Mouse (Mus musculus): ENCODE data around the gene C5ar1.
"Not testable (repeated sequence)": the region's sequence is repeated elsewhere in the genome, so short reads cannot be mapped to it uniquely, and the experiment has no call there.

Gene C5ar1

DNA sequence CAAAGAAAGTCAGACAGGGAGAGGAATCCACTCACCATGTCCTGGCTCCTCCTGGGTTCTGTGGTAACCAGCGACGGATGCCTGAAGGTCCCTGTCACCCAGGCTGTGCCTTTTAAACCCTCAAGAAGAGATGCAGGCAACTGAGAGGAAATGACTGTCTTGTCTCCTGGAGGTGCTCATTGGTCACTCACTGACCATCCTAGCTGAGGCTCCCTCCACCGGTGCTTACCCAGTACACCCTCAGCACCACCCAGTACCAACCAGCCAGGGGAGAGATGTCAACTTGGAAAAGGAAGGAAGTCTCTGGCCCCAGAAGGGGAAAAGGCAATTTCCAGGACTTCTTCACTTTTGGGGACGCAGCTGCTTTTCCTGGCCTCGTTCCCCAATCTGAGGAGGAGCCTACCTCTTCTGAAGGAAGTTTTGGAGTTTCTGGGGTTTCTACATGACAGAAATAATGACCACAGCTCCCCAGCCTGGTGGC is at the start of gene C5ar1:
Gene C5ar1, minus strand, starts transcription at position 431 of the 481 bp plus-strand sequence.
- DNase-seq (ENCODE audit: low spot score in 2 of 2): no peak

DNA sequence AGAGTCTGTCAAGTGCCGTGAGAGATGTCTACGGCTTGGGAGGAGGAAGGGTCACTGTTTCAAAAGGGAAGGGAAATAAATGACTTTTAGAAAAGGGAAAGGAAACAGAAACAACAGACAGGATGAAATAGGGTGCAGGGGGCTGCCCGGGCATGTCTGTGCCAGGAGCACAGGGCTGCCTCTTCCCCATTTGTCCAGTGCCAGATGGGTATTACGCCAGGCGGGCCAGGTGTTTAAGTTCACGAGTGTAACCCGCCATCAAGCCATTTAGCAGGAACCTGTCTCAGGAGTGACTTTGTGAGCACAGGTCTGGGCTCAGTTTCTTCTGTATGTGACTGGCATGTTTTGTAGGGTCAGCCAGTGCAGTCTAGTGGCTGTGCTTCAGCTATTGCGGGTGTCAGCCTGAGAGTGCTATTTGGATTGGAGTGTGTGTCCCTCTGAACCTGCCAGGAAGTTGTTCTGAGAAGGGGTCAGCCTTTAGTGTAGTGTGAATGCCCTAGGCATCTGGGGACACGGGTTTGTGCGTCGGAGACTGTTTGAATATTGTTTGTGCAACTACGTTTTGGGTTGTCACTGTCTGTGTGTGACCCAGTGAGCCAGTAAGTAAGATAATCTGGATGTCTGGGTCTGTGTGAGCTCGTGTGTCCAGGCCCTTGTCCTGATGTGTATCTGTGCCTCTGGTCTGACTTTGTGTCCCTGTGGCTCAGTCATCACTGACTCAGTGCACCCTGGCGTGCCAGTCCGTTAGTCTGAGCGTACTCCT is 49.4 kb upstream of the C5ar1 start:
- DNase-seq (ENCODE audit: low spot score in 2 of 2): peak in 1 of 2 experiments; percentile 19

DNA sequence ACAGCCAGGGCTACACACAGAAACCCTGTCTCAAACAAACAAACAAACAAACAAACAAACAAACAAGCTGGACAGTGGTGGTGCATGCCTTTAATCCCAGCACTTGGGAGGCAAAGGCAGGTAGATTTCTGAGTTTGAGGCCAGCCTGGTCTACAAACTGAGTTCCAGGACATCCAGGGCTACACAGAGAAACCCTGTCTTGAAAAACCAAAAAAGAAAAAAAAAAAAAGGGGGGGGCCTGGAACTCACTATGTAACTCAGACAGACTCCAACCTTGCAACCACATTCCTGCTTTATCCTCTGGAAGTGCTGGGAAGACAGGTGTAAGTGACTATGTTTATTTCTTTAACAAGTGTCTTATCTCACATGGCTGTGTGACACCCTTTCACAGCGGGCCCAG is 48.8 kb upstream of the C5ar1 start, which contains the start of gene Bbc3:
Gene Bbc3, plus strand, starts transcription at position 301 of the 400 bp plus-strand sequence.
- not testable (repeated sequence) for DNase-seq (ENCODE audit: low spot score in 2 of 2)

DNA sequence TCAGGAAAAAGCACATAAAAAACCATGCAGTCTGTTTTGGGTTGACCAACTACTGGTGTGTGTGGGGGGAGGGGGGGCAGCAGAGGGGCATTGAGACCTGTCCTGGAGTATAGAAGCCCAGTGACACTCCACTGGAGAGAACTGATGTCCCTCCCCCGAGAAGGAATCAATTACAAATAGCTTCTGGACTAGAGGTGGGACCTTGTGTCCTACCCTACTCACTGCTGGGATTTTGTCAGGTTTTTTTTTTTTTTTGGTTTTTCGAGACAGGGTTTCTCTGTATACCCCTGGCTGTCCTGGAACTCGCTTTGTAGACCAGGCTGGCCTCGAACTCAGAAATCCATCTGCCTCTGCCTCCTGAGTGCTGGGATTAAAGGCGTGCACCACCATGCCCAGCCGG is 47.8 kb upstream of the C5ar1 start:
- not testable (repeated sequence) for DNase-seq (ENCODE audit: low spot score in 2 of 2)

DNA sequence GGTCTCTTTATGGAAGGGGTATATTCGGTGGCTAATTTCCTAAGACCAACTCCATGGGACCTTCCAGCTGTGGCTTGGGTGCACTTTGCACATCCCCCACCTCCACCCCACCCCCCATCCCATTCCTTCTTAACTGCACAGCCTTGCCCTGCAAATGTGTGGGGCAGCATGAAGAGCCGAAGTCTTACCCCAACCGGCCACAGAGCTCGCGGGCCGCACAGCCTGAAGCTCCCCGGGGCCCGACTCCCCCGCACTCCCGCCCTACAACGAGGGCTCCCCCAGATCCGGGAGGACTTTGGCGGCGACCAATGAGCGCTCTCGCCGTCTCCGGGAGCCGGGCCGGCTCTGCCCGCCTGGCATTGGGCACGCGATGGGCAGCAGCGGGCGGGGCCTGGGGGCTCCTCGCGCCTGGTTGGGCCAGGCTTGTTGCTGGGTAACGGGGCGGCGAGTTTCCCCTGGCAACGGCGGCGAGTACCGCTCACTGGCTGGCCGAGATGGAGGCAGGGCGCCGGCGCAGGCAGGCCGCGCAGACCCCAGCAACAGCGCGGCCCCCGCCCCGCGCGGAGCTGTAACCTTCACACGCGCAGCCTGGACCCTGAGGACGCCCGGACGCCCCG is 40.2 kb upstream of the C5ar1 start:
- DNase-seq (ENCODE audit: low spot score in 2 of 2): peak; percentile 62 to 72

DNA sequence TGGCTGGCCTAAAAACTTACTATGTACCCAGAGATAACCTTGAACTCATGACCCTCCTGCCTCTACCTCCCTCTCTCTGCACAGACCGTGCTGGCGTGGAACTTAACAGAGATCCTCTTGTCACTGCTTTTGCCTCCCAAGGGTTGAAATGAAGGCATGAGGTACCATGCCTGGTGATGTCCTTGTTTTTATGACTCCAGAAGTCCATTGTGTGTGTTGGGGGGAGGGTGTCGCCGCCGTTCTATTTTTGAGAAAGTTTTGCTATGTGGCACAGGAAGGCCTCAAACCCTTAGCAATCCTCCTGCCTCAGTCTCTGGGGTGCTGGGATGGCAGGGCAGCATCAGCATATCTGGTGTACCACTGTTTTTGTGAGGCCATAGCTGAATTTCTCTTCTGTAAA is 39.6 kb upstream of the C5ar1 start:
- no peak for DNase-seq (ENCODE audit: low spot score in 2 of 2)

DNA sequence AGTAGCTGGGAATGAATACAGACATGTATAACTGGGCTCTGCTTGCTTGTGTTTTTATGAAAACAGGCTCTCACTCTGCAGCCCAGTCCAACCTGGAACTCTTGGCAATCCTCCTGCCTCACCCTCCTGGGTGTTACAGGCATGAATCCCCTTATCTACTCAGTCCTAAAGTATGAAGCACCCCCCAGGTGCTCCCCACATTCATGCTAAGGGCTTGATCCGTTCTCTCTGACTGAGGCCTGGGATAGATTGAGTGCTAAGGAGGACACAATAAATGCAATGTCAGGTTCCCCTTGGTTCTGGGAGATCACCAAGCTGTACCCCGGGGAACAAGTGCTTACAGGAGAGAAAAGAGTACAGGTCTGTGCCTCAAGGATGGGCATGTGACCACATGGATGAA is 38.3 kb upstream of the C5ar1 start:
- no peak for DNase-seq (ENCODE audit: low spot score in 2 of 2)

DNA sequence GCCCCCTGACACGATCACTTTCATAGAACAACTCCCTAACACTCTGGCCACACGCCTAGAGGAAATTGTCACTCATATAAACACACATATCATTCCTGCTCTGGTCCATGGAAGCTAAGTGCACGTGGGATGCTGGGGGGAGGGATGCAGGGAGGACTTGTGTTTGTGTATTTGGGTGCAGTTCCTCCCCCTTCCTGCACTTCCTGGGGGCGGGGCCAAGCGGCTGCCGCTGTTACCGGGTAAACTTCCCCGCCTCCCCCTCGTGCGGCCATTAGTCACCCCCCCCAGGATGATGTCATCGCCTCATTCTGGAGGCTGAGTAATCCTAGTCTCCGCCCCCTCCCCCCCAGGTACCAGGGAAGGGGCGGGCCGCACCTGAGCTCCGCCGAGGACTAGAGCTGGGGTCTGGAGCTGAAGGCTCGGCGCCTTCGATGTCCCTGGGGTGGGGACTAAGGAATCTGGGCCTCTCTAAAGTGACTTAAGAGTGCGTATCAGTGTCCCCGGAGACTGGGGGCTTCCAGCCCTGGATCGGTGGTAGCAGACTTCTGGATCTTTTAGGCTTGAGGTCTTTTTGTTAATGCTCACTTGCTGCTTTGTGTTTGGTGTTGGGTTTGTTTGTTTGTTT is 37.5 kb upstream of the C5ar1 start:
- DNase-seq (ENCODE audit: low spot score in 2 of 2): peak; percentile 75 to 84

DNA sequence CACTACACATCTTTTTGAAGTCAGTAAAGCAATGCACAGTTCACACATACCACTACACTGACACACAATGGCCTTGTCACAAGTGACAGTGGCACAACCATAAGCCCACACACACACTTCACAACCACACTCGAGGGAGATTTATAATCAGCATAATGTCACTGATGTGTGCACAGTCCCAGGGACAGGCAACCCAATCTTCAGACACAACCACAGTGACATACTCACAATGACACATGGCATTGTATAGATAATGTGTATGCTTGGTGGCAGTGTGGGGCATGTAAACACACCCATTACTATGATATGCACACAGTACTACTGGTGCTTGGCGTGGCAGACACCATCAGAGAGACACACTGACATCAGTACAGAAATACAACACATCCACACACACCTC is 36.8 kb upstream of the C5ar1 start:
- no peak for DNase-seq (ENCODE audit: low spot score in 2 of 2)

DNA sequence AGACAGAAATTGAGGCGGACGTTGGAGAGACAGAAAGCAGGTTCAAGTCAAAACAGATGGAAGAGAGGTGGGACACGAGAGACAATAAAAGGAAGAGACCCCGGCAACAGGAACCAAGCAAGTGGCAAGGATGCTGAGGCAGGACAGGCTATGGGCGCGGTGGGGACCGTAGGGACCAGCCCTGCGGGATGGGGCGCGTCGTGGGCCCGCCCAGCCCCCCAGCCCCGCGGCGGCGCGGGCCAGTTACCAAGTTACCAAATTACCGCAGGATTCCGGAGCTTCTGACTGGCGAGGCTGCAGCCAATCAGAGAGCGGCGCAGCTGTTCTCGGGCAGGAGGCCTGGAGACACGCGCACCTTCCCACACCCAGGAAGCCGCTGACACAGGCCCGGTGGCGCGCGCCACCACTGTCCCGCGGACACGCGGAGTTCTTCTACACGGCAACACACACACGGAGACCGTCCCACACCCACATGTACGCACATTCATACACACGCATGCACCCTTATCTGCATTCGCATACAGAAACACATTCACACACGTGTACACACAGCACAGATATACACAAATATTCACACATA is 36.1 kb upstream of the C5ar1 start:
- DNase-seq (ENCODE audit: low spot score in 2 of 2): peak; percentile 61 to 73

DNA sequence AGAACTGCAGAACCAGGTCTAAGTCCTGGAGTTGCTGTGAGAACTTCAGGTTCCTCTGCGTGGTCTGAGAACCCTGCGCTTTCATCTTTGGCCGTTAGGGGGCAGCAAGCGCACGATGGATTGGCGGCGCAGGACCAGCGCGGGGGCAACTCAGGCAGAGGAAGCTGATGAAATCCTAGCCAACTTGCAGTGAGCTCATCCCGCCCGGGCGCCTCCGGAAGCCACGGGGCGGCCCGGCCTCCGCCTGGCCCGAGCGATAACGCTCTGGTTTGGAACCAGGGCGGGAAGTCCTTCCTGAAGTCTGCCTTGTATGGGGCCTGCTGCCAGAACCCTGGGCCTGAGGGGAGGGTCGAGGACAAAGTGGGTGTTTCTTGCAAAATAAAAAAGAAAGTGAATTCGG is 35.5 kb upstream of the C5ar1 start:
- DNase-seq (ENCODE audit: low spot score in 2 of 2): peak; percentile 91 to 92

DNA sequence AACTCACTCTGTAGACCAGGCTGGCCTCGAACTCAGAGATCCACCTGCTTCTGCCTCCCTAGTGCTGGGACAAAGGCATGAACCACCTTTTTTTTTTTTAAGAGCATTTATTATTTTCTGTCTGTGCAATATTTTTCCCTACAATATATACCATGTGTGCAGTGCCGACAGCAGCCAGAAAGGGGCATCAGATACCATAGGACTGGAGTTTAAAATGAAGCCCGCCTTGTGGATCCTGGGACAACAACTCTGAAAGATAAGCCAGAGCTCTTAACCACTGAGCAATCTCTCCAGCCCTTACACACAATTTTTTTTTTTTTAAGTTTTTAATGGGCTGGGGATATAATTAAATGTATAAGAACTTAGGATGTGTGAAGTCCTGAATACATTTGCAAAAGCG is 35.0 kb upstream of the C5ar1 start:
- DNase-seq (ENCODE audit: low spot score in 2 of 2): no peak

DNA sequence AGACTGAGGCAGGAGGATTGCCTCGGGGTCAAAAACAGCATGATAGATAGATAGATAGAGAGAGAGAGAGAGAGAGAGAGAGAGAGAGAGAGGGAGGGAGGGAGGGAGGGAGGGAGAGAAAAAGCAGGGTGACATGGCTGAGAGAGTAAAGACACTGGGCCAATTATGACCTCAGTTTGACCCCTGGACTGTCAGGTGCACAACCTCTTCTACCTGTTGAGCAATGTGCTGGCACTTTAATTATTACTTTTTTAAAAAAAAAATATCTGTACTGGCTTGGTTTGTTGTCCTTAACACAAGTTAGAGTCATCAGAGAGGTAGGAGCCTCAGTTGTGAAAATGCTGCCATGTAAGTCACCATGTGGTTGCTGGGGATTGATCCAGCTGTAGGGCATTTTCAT is 28.5 kb upstream of the C5ar1 start:
- no peak for DNase-seq (ENCODE audit: low spot score in 2 of 2)

DNA sequence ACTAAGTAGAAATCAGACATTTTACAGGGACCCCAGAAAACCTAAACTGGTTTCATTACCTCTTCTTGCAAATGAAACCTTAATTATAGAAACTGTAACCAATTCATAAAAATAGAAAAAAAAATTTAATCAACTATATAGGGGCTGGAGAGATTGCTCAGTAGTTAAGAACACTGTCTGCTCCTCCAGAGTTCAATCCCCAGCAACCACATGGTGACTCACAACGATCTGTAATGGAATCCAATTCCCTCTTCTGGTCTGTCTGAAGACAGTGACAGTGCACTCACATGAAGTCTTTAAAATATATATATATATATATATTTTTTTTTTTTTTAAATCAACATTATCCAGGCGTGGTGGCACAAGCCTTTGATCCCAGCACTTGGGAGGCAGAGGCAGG is 27.7 kb upstream of the C5ar1 start:
- no peak for DNase-seq (ENCODE audit: low spot score in 2 of 2)

DNA sequence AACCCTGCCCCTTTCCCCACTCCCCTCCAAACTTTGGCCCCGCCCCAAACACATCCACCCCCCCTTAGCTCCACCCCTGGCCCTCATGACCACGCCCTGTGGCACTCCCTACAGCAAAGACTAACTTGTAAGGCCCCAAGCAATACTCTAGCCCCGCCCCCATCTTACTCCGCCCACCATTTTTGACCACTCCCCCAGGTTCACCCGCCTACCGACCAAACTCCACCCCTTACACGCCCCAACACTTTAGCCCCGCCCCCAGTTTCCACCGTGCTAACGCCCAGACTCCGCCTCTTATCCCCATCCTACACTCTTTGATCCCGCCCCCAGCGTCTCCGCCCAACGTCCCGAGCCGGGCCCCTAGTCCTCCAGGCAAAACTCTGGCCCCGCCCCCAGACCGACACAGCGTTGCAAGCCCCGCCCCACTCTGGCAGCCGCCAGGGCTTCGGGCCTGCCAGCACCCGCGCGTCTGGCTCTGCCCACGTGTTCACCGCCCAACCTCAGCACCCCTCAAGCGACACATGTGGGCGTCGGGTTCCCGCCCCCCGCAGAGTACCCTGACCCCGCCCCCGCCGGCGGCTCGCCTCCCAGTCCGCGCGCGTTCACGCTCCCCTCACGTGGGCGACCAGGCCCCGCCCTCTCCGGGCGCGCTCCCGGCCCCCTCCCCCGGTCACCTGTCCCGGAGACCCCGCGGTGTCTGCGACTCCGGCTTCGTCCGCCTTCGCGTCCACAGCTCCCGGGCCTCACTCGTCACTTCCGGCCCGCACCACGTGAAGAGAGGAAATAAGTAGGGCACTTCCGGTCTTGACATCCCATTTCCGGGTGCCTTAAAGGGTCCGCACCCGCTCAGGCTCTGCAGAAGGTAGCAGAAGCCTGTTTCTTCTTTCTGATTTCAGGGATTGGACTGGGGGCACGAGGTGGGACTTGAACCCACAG is 27.0 kb upstream of the C5ar1 start, which contains the start of gene Ccdc9:
Gene Ccdc9, minus strand, starts transcription at position 770 of the 936 bp plus-strand sequence.
- DNase-seq (ENCODE audit: low spot score in 2 of 2): peak; percentile 100

DNA sequence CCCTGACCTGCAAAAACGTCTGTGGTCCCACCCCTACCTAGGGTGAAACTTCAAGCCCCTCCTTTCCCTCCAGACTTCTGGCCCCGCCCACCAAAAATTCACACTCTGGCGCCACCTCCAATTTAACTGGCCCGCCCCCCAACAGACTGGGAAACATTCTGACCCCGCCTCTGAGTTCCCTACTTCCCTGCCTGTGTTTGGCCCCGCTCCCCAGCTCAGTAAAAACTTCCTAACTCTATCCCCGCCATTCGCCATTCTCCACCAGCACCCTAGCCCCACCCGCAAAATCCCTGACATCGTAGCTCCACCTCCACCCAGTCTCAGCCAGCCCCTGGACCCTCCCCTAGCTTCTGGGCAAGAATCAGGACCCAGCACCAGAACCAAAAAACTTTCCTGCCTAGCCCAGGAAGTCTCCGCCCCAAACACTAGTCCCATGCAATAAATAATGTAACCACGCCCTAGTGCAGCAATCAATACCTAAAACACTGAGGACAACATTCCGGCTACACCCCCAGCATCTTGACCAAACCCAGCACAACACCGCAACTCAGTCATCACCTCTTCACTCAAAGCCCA is 26.2 kb upstream of the C5ar1 start:
- peak; percentile 69 to 82 for DNase-seq (ENCODE audit: low spot score in 2 of 2)

DNA sequence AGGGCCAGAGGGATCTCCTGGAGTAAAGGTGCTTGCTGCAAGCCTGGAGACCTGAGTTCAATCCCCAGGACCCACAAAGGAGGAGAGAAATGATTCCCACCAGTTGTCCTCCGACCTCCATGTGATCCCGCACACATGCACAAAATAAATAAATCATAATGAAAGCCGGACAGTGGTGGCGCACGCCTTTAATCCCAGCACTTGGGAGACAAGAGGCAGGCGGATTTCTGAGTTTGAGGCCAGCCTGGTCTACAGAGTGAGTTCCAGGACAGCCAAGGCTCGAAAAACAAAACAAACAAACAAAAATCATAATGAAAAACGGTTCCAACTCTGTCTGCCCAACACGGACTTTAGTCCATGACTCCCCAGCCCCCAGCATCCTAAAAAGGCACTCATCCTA is 25.6 kb upstream of the C5ar1 start:
- DNase-seq (ENCODE audit: low spot score in 2 of 2): no peak

DNA sequence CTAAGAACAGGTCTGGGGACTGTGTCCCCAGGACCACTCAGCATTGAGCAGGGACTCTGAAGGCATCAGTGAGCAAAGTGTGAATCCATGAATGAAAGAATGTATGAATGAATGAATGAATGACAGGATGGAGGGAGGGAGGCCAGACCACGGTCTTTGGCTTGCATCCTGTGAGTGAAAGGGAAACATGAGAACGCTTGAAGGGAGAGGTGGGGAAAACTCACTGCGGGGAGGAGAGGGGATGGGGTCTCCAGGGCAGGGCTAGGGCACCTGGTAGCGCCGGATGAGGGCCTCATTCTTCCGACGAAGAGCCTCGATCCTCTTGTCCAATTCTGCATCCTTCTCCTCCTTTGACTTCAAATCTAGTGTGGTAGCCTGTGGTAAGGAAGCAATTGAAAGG is 24.7 kb upstream of the C5ar1 start:
- no peak for DNase-seq (ENCODE audit: low spot score in 2 of 2)

DNA sequence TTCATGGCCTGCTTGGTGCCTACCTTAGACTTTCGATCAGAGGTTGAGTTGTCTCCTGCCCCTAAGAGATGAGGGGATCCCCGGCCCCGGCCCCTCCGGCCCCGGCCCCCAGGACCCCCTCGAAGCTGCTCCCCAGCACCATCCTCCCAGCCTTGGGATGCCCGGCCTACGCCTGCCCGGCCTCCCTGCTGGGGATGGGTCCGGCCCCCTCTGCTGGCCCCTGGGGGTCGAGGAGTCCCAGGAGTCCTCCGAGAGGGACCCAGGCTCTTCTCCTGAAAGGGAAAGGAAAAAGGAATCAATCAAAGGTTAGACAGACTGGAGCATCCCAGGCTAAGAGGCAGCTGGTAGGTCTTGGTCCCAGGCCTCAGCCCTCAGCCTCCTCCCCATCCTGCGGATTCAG is 23.0 kb upstream of the C5ar1 start:
- no peak for DNase-seq (ENCODE audit: low spot score in 2 of 2)

DNA sequence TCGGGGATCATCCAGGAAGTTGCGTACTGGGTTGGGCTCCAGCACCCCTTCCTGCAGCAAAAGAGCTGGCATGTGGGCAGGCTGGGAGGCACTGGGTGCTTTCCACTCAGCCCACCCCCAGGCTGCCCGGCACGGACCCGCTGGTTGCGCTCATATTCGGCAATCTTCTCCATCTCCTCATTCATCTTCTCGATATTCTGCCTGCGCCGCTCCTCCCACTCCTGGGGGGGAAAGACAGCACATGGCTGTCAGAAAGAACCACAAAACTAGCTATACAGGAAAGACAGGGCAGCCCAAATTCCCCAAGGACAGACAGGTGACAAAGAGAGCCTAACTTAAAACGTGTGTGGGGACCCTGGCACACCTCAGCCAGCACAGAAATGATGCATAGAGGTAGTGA is 21.4 kb upstream of the C5ar1 start:
- no peak for DNase-seq (ENCODE audit: low spot score in 2 of 2)
